Mouse (Mus musculus) frontal cortex, postnatal 10 days (tissue): ENCODE results near the gene Shmt1.
A peak's percentile ranks its signal among the peaks of the same experiment; 100 is the strongest.
"Not testable (repeated sequence)": the region's sequence is repeated elsewhere in the genome, so short reads cannot be mapped to it uniquely, and the experiment has no call there.

Experiments used
- DNase-seq, 2 experiments: peaks; one replicate each; pipeline ENCODE4 v3.0.0; 2022; ENCODE audit warnings: low spot score in 2 of 2, mixed read lengths in 1 of 2

Gene Shmt1

GRCm38 (mm10) chr11:60811618-60812017, at the start of gene Shmt1:
Gene Shmt1, minus strand, starts transcription at chr11:60811718.
- DNase-seq, result not testable (repeated sequence)

GRCm38 (mm10) chr11:60856587-60856986, 45.1 kb upstream of the Shmt1 start:
- no peak for DNase-seq

- DNase-seq, result no peak
Measured at GRCm38 (mm10) chr11:60845415-60845814, 33.9 kb upstream of the Shmt1 start.

GRCm38 (mm10) chr11:60843412-60843811, 31.9 kb upstream of the Shmt1 start:
- DNase-seq, result no peak

- no peak for DNase-seq
Measured at GRCm38 (mm10) chr11:60841467-60842200, 30.1 kb upstream of the Shmt1 start.

GRCm38 (mm10) chr11:60837644-60838406, 26.3 kb upstream of the Shmt1 start:
- DNase-seq, result no peak

- no peak for DNase-seq
Measured at GRCm38 (mm10) chr11:60836897-60837296, 25.4 kb upstream of the Shmt1 start.

GRCm38 (mm10) chr11:60830433-60831052, 19.0 kb upstream of the Shmt1 start, which contains the start of gene Dhrs7b:
Gene Dhrs7b, plus strand, starts transcription at chr11:60830631.
- DNase-seq, result peak; percentile 83 to 86

- no peak for DNase-seq
Measured at GRCm38 (mm10) chr11:60828903-60829302, 17.4 kb upstream of the Shmt1 start.

GRCm38 (mm10) chr11:60827241-60827945, 15.9 kb upstream of the Shmt1 start:
- DNase-seq, result no peak

GRCm38 (mm10) chr11:60826700-60827099, 15.2 kb upstream of the Shmt1 start:
- no peak for DNase-seq

GRCm38 (mm10) chr11:60825191-60825590, 13.7 kb upstream of the Shmt1 start:
- no peak for DNase-seq

- DNase-seq, result no peak
Measured at GRCm38 (mm10) chr11:60823771-60824170, 12.3 kb upstream of the Shmt1 start.

- DNase-seq, result no peak
Measured at GRCm38 (mm10) chr11:60816398-60816797, 4.9 kb upstream of the Shmt1 start.

- DNase-seq, result peak; percentile 86 to 87
Measured at GRCm38 (mm10) chr11:60811054-60811460, 461 bp downstream of the Shmt1 start.

GRCm38 (mm10) chr11:60810046-60810965, 1.2 kb downstream of the Shmt1 start:
- DNase-seq, result no peak

GRCm38 (mm10) chr11:60809546-60809945, 2.0 kb downstream of the Shmt1 start:
- DNase-seq, result no peak

- DNase-seq, result no peak
Measured at GRCm38 (mm10) chr11:60808286-60809070, 3.0 kb downstream of the Shmt1 start.

GRCm38 (mm10) chr11:60800892-60801291, 10.6 kb downstream of the Shmt1 start:
- no peak for DNase-seq

- no peak for DNase-seq
Measured at GRCm38 (mm10) chr11:60799977-60800376, 11.5 kb downstream of the Shmt1 start.
